Mouse (Mus musculus): ENCODE results near the gene Nrg3. TPM values are rescaled to one million over a fixed set of nuclear protein-coding genes. Genes with fewer than 3 reads are reported as not detected.

The Nrg3 gene
- polyA plus RNA-seq, 2 experiments: 0.10 TPM; not detected in 1

- DNase-seq (ENCODE audit: low spot score) (no peak), ATAC-seq (ENCODE audit: low FRiP score, low read depth) (no peak)
- H3K9me3 ChIP-seq (ENCODE audit: control insufficient read depth, low read length): no peaks in the 10 kb centered on the region
- no peaks in the 10 kb centered on the region for H3K36me3 ChIP-seq (ENCODE audit: control insufficient read depth, insufficient read depth, low read length)
- no peaks in the 10 kb centered on the region for H3K4me1 ChIP-seq (ENCODE audit: control insufficient read depth, insufficient read depth, low read length)
- no peak overlapping the region for H3K4me2 ChIP-seq (replicated peaks; ENCODE audit: low read depth, low read length, severe bottlenecking)
- H3K4me3 ChIP-seq (replicated peaks; ENCODE audit: low read length): no peak overlapping the region
- no peak overlapping the region for H3K27ac ChIP-seq (replicated peaks; ENCODE audit: low read depth, low read length)
- no peak overlapping the region for H3K9ac ChIP-seq (ENCODE audit: low read depth, low read length, severe bottlenecking)
- no peak for TF ChIP-seq POLR2A (IDR thresholded peaks at IDR 0.05; ENCODE audit: borderline replicate concordance, extremely low read depth, insufficient read depth, insufficient read length)
- no peaks in the 10 kb centered on the region for H3K27me3 ChIP-seq (ENCODE audit: control insufficient read depth, insufficient read depth, low read length)
- 87% methylated on average over 1 of the region's 1 CpGs for WGBS
Measured at GRCm38 (mm10) chr14:39265121-39265520, 207.8 kb downstream of the Nrg3 start.

GRCm38 (mm10) chr14:39264422-39264821, 208.5 kb downstream of the Nrg3 start:
- Histone ChIP-seq H3K4me1 (ENCODE audit: control insufficient read depth, insufficient read depth, low read length) (no peaks in the 10 kb centered on the region), H3K36me3 (ENCODE audit: control insufficient read depth, insufficient read depth, low read length) (no peaks in the 10 kb centered on the region), H3K4me3 (replicated peaks; ENCODE audit: low read length) (no peak overlapping the region), H3K9ac (ENCODE audit: low read depth, low read length, severe bottlenecking) (no peak overlapping the region), H3K4me2 (replicated peaks; ENCODE audit: low read depth, low read length, severe bottlenecking) (no peak overlapping the region), H3K9me3 (ENCODE audit: control insufficient read depth, low read length) (no peaks in the 10 kb centered on the region), H3K27ac (replicated peaks; ENCODE audit: low read depth, low read length) (no peak overlapping the region), H3K27me3 (ENCODE audit: control insufficient read depth, insufficient read depth, low read length) (no peaks in the 10 kb centered on the region)
- ATAC-seq (ENCODE audit: low FRiP score, low read depth): no peak
- no peak for TF ChIP-seq POLR2A (IDR thresholded peaks at IDR 0.05; ENCODE audit: borderline replicate concordance, extremely low read depth, insufficient read depth, insufficient read length)
- WGBS: 90% methylated on average over 4 of the region's 4 CpGs
- DNase-seq (ENCODE audit: low spot score): no peak

- Histone ChIP-seq H3K9ac (ENCODE audit: low read depth, low read length, severe bottlenecking) (no peak overlapping the region), H3K9me3 (ENCODE audit: control insufficient read depth, low read length) (no peaks in the 10 kb centered on the region), H3K27me3 (ENCODE audit: control insufficient read depth, insufficient read depth, low read length) (no peaks in the 10 kb centered on the region), H3K27ac (replicated peaks; ENCODE audit: low read depth, low read length) (no peak overlapping the region), H3K4me1 (ENCODE audit: control insufficient read depth, insufficient read depth, low read length) (no peaks in the 10 kb centered on the region), H3K4me3 (replicated peaks; ENCODE audit: low read length) (no peak overlapping the region), H3K4me2 (replicated peaks; ENCODE audit: low read depth, low read length, severe bottlenecking) (no peak overlapping the region), H3K36me3 (ENCODE audit: control insufficient read depth, insufficient read depth, low read length) (no peaks in the 10 kb centered on the region)
- ATAC-seq (ENCODE audit: low FRiP score, low read depth): no peak
- WGBS: 79% methylated on average over 1 of the region's 1 CpGs
- TF ChIP-seq POLR2A (IDR thresholded peaks at IDR 0.05; ENCODE audit: borderline replicate concordance, extremely low read depth, insufficient read depth, insufficient read length): no peak
- DNase-seq (ENCODE audit: low spot score): no peak
Measured at GRCm38 (mm10) chr14:39261016-39261415, 211.9 kb downstream of the Nrg3 start.

GRCm38 (mm10) chr14:39255391-39255790, 217.5 kb downstream of the Nrg3 start:
- no peaks in the 10 kb centered on the region for H3K36me3 ChIP-seq (ENCODE audit: control insufficient read depth, insufficient read depth, low read length)
- DNase-seq (ENCODE audit: low spot score): no peak
- no peak overlapping the region for H3K9ac ChIP-seq (ENCODE audit: low read depth, low read length, severe bottlenecking)
- H3K27me3 ChIP-seq (ENCODE audit: control insufficient read depth, insufficient read depth, low read length): no peaks in the 10 kb centered on the region
- no peak overlapping the region for H3K4me3 ChIP-seq (replicated peaks; ENCODE audit: low read length)
- H3K4me2 ChIP-seq (replicated peaks; ENCODE audit: low read depth, low read length, severe bottlenecking): no peak overlapping the region
- ATAC-seq (ENCODE audit: low FRiP score, low read depth): no peak
- H3K9me3 ChIP-seq (ENCODE audit: control insufficient read depth, low read length): no peaks in the 10 kb centered on the region
- H3K27ac ChIP-seq (replicated peaks; ENCODE audit: low read depth, low read length): no peak overlapping the region
- H3K4me1 ChIP-seq (ENCODE audit: control insufficient read depth, insufficient read depth, low read length): no peaks in the 10 kb centered on the region
- no peak for TF ChIP-seq POLR2A (IDR thresholded peaks at IDR 0.05; ENCODE audit: borderline replicate concordance, extremely low read depth, insufficient read depth, insufficient read length)
- WGBS: 51% methylated on average over 1 of the region's 1 CpGs

GRCm38 (mm10) chr14:39240267-39240666, 232.6 kb downstream of the Nrg3 start:
- H3K36me3 ChIP-seq (ENCODE audit: control insufficient read depth, insufficient read depth, low read length): no peaks in the 10 kb centered on the region
- DNase-seq (ENCODE audit: low spot score) (no peak), ATAC-seq (ENCODE audit: low FRiP score, low read depth) (no peak)
- no peaks in the 10 kb centered on the region for H3K9me3 ChIP-seq (ENCODE audit: control insufficient read depth, low read length)
- WGBS: 64% methylated on average over 2 of the region's 2 CpGs
- H3K27me3 ChIP-seq (ENCODE audit: control insufficient read depth, insufficient read depth, low read length): no peaks in the 10 kb centered on the region
- TF ChIP-seq POLR2A (IDR thresholded peaks at IDR 0.05; ENCODE audit: borderline replicate concordance, extremely low read depth, insufficient read depth, insufficient read length): no peak
- H3K4me1 ChIP-seq (ENCODE audit: control insufficient read depth, insufficient read depth, low read length): no peaks in the 10 kb centered on the region
- H3K4me3 ChIP-seq (replicated peaks; ENCODE audit: low read length): no peak overlapping the region
- no peak overlapping the region for H3K9ac ChIP-seq (ENCODE audit: low read depth, low read length, severe bottlenecking)
- no peak overlapping the region for H3K27ac ChIP-seq (replicated peaks; ENCODE audit: low read depth, low read length)
- H3K4me2 ChIP-seq (replicated peaks; ENCODE audit: low read depth, low read length, severe bottlenecking): no peak overlapping the region

GRCm38 (mm10) chr14:39211472-39211871, 261.4 kb downstream of the Nrg3 start:
- ATAC-seq (ENCODE audit: low FRiP score, low read depth): no peak
- Histone ChIP-seq H3K27ac (replicated peaks; ENCODE audit: low read depth, low read length) (no peak overlapping the region), H3K36me3 (ENCODE audit: control insufficient read depth, insufficient read depth, low read length) (no peaks in the 10 kb centered on the region), H3K4me1 (ENCODE audit: control insufficient read depth, insufficient read depth, low read length) (no peaks in the 10 kb centered on the region), H3K4me2 (replicated peaks; ENCODE audit: low read depth, low read length, severe bottlenecking) (no peak overlapping the region), H3K4me3 (replicated peaks; ENCODE audit: low read length) (no peak overlapping the region), H3K9ac (ENCODE audit: low read depth, low read length, severe bottlenecking) (no peak overlapping the region), H3K9me3 (ENCODE audit: control insufficient read depth, low read length) (no peaks in the 10 kb centered on the region), H3K27me3 (ENCODE audit: control insufficient read depth, insufficient read depth, low read length) (no peaks in the 10 kb centered on the region)
- TF ChIP-seq POLR2A (IDR thresholded peaks at IDR 0.05; ENCODE audit: borderline replicate concordance, extremely low read depth, insufficient read depth, insufficient read length): no peak
- WGBS: 74% methylated on average over 1 of the region's 1 CpGs
- no peak for DNase-seq (ENCODE audit: low spot score)
